Mouse (Mus musculus) myocyte (in vitro differentiated cells): Measurements from ENCODE around the gene Kcnj4.

Source experiments
- CEBPB ChIP-seq: IDR thresholded peaks from 2 replicates; pipeline ENCODE4 v1.6.1; 2011; ENCODE audit warnings: mild to moderate bottlenecking, moderate library complexity; ENCODE audit not compliant: poor library complexity, insufficient read depth, severe bottlenecking
- E2F4 ChIP-seq: IDR thresholded peaks from one replicate; pipeline ENCODE4 v1.6.1; 2011; ENCODE audit warnings: mild to moderate bottlenecking, control low read depth, moderate library complexity; ENCODE audit not compliant: insufficient read depth
- MAX ChIP-seq: IDR thresholded peaks from one replicate; pipeline ENCODE4 v1.6.1; 2011; ENCODE audit warnings: low read depth, mild to moderate bottlenecking, control low read depth
- MYOD1 ChIP-seq, 3 experiments: IDR thresholded peaks; one replicate each; pipeline ENCODE4 v1.6.1; 2011; ENCODE audit warnings: control low read depth in 2 of 3, low read depth in 2 of 3, mild to moderate bottlenecking in 2 of 3, moderate library complexity in 1 of 3; ENCODE audit not compliant: insufficient read length in 2 of 3, control insufficient read depth in 1 of 3
- POLR2A ChIP-seq: IDR thresholded peaks from one replicate; pipeline ENCODE4 v1.6.1; 2011; ENCODE audit warnings: low read depth, mild to moderate bottlenecking, control low read depth, moderate library complexity; ENCODE audit not compliant: insufficient read length
- POLR2AphosphoS2 ChIP-seq: IDR thresholded peaks from one replicate; pipeline ENCODE4 v1.6.1; 2011; ENCODE audit warnings: low read depth, control low read depth; ENCODE audit not compliant: insufficient read length
- REST ChIP-seq: IDR thresholded peaks from one replicate; pipeline ENCODE4 v1.6.1; 2011; ENCODE audit warnings: mild to moderate bottlenecking, control low read depth, moderate library complexity; ENCODE audit not compliant: insufficient read depth, insufficient read length
- SRF ChIP-seq: IDR thresholded peaks from one replicate; pipeline ENCODE4 v1.6.1; 2011; ENCODE audit warnings: low read depth; ENCODE audit not compliant: control insufficient read depth, insufficient read length
- TCF12 ChIP-seq: IDR thresholded peaks from one replicate; pipeline ENCODE4 v1.6.1; 2011; ENCODE audit warnings: mild to moderate bottlenecking, control low read depth; ENCODE audit not compliant: poor library complexity, insufficient read depth, severe bottlenecking
- TCF3 ChIP-seq: IDR thresholded peaks from one replicate; pipeline ENCODE4 v1.6.1; 2011; ENCODE audit warnings: low read depth, control low read depth; ENCODE audit not compliant: insufficient read length
- USF1 ChIP-seq: IDR thresholded peaks from one replicate; pipeline ENCODE4 v1.6.1; 2011; ENCODE audit warnings: low read depth, mild to moderate bottlenecking, control low read depth, moderate library complexity

DNA sequence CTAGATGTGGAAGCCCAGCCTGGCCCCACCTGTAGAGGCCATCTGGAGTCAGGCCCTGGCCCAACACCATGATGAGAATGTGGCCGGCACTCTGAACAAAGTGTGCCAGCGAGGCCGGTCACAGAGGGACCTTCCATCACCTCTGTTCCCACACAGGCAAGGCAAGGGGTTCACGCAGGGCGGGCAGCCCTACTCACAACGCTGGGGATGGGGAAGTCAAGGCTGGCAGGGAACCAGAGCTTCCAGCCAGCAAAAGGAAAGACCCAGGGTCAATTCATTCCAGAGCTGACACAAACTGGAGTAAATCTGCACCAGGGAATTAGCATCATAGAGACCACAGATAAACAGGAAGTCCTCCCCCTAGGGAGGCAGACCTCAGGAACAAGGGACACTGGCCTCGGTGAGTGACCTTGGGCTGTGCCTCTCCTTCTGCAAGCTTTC is 68.5 kb downstream of the Kcnj4 start:
- TF ChIP-seq E2F4 = no peak
- TF ChIP-seq POLR2A = no peak
- TF ChIP-seq MAX = no peak
- no peak for TF ChIP-seq SRF
- TF ChIP-seq TCF3 = no peak
- no peak for TF ChIP-seq TCF12
- TF ChIP-seq USF1 = no peak
- no peak for TF ChIP-seq CEBPB
- TF ChIP-seq REST = no peak
- TF ChIP-seq POLR2AphosphoS2 = peak; percentile 4
- no peak for TF ChIP-seq MYOD1 (IDR thresholded peaks at IDR 0.05; ENCODE audit: control insufficient read depth in 1 of 3, insufficient read length in 2 of 3, low read depth in 2 of 3)
